Mouse (Mus musculus) cerebellum, postnatal 4 days (tissue): Measurements from ENCODE around the gene Gm45713.
"Not testable (repeated sequence)": the region's sequence is repeated elsewhere in the genome, so short reads cannot be mapped to it uniquely, and the experiment has no call there.

ENCODE experiments used
- DNase-seq, 2 experiments: peaks; one replicate each; pipeline ENCODE4 v3.0.0; 2022; ENCODE audit warnings: low spot score in 2 of 2, mixed read lengths in 1 of 2

Gm45713 gene

DNA sequence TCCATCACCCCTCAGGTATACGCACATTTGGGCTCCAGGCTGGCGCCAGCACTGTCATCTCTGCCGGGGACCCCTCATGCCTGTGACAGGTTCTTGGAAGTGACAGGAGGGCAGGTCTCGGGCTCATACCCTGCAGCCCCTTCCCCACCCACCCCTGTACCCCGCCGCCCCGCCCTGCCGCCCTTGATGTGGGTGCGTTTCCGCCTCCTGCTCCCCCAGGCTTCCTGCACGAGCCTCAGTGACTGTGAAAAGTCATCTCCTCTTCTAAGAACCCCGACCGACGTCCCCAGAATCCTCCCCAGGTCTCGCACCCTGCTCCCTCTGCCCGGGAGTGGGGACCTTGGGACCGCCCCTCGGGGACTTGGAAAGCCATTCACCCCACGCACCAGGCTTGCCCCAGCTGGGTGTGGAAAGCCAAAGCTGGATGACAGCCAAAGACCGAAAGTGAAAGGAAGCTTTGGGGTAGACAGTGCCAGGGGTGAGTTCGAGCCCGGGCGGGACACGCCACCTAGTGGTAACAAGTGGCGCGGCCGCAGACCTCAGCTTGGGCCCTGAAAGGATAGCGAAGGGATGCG is at the start of gene Gm45713, which contains the start of gene Flt3l:
Gm45713 (minus strand) TSS at position 239 of the 575 bp plus-strand sequence.
Flt3l (minus strand) TSS at position 440 of the 575 bp plus-strand sequence.
- peak; percentile 78 to 91 for DNase-seq

DNA sequence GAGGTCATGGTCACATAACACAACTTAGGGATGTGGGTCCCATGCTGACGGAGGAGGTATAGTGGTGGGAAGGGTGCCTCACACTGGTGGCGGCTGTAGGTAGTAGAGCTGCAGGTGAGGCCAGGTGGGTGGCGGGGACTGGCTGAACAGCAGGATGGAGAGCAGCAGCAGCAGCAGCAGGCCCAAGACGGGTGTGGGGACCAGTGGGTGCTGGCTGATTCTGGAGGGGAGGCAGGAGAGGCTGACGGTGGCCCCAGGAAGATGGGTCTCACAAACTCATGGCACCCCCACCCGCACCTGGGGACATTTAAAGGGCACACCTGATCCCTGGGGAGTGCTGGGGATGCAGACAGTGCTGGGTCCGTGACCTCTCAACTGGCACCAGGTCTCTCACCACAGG is 47.6 kb upstream of the Gm45713 start:
- no peak for DNase-seq

DNA sequence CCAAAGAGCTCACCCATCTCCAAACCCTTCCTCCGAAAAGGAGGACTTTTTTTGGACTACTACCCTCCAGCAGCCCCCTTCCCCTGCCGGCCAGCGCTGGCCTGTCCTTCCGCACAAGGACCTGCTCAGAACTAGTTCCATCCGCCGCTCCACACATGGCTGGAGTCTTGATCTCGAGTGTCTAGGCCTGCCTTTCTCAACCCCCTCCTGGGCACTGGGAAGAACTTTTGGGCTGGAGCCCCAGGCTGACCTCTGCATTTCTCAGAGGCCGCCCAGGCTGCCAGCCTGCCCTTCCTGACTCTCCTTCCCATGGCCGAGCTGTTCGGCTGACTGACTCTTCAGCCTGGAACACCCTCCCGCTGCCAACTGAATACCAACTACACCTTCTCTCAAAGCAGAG is 46.6 kb upstream of the Gm45713 start:
- no peak for DNase-seq

DNA sequence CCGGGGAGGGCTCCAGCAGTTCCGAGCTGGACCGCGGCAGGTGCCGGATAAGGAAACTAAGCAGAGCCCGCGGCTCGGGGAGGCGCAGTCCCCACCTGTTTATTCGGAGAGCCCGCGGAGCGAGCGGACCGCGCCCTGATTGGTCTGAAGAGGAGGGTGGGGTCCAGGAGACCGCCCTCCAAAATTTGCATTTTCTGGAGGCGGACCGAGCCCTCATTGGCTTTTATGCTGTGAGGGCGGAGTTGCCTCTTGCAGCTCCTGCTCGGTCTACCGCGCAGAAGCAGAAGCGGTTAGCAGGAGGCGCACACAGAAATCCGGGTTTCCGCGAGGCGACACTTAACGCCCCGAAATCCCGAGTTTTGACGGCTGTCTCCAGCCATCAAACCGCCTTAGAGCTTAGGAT is 46.2 kb upstream of the Gm45713 start:
- DNase-seq, result peak; percentile 52 to 71

DNA sequence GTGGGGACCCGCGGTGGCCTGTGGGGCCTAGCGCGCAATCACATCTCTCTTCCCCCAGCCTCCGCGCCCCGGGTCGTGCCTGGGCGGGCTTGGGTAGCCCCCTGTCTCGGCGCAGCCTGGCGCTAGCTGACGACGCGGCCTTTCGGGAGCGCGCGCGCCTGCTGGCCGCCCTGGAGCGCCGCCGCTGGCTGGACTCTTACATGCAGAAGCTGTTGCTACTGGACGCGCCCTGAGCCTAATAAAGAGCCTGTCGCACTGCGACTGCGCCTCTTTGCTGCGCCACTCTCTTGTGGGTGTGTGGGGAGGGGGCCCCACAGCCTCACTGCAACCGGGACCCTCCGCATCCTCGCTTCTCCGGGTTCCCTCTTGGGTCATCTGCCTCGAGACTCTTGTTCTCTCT is 45.5 kb upstream of the Gm45713 start:
- no peak for DNase-seq

DNA sequence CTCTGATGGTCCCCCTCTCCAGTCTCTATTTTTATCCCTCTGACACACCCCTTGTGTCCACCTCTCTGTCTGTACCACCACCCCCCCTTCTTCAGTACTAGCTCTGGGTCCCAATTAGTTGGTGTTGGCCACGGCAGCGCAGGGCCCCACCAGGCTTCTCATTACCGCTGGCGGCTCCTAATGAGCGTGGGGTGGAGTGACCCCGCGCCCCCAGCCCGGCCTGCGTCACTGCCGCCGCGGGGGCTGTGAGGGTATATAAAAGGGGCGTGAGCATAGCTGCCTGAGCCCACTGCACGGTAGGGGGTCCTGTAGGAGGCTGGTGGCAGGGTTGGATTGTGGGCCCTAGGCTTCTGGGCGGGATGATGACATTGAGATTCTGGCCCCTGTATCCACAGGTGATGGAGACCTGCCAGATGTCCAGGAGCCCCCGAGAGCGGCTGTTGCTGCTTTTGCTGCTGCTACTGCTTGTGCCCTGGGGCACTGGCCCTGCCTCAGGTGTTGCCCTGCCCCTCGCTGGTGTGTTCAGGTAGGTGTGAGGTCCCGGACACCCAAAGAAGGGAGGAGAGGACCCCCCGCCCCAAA is 45.0 kb upstream of the Gm45713 start, which contains the start of gene Pth2:
Pth2 (plus strand) TSS at position 100 of the 582 bp plus-strand sequence.
- no peak for DNase-seq

DNA sequence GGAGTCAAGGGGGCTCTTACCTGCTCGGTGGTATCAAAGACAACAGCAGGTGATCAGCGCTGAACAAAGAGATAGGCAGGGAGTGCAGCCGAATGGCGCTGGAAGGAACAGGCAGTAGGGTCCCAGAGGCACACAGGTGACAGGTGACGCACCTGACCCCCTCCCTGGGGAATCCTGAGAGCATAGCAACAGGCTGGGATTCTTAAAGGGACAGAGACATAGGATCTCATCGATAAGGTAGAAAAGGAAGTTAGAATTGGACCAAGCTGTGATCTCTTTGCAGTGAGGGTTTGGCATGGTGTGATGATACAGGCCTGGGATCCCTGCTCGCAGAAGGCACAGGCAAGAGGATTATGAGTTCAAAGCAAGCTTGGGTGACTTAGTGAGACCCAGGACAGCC is 43.4 kb upstream of the Gm45713 start, which contains the start of gene Gfy:
Gfy (minus strand) TSS at position 101 of the 400 bp plus-strand sequence.
- DNase-seq, result no peak

DNA sequence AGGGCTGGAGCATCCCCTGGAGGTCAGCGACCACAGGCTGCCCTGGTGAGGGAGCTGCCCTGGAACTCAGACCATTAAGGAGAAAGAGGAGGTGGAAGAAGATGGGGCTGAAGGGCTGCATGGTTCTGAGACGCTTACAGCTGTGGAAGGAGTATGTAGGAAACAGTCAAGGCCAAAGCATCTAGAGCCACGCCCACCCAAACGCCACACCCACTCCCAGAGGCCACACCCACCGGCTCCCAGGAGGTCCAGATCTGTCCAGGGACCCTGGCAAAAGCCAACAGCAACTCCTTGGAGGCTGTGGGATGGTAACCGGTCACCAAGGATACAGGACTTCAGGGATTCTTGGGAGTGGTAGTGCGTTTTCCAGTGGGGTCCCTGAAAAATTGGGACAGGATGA is 42.5 kb upstream of the Gm45713 start:
- DNase-seq, result no peak

DNA sequence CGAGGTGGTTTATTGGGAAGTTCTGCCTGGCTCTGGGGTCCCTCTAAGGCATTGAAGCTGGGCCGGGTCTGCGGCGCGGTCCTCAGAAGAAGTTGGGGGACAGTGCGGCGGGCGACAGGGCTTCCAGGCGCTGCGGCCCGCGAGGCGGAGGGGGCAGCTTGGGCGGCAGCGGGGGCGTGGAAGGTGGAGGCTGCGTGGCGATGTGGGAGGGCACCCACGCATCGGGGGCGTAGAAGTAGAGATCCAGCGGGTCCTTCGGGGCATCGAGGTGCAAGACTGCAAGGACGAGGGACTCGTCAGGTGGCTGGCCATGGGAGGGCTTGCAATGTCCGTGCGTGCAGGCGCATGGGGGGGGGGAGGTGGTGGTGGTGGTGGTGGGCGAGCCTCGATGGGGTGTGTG is 40.3 kb upstream of the Gm45713 start:
- DNase-seq, result no peak

DNA sequence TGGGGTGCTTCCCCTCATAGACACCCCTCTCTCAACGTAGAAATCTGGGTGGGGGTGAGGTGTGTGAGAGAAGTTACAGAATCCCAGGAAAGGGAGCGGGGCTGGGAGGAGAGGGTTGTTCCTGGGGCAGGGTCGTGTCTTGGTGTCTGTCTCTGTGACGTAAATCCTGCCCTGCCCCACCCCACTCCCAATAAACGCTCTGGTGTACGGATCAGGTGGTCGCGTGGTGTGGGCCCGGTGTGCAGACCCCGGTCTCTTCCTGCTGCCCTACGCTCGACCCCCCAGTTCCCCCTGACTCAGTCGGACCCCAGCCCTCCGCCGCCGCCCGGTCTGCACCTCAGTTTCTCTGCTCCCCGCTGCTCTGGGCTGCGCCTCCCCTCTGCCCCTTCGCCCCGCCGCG is 39.9 kb upstream of the Gm45713 start:
- DNase-seq, result no peak

DNA sequence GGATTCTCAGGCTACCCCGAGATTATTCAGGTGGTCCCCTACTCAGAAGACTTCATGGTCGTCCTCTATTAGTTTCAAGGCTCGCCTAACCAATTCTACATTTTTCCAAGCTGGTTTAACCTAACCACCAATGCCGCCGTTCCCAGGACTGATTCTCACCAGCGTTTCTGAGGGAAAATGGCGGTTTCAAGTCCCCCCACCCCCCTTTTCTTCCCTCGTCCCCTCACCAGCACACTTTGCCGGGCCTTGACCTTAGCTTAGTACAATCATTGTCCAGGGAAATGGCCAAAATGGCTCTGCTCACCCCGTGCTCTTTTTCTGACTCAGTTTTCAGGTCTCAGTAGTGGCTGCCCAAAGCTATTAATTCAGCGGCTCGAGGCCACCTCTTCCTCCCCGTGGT is 39.4 kb upstream of the Gm45713 start:
- no peak for DNase-seq

DNA sequence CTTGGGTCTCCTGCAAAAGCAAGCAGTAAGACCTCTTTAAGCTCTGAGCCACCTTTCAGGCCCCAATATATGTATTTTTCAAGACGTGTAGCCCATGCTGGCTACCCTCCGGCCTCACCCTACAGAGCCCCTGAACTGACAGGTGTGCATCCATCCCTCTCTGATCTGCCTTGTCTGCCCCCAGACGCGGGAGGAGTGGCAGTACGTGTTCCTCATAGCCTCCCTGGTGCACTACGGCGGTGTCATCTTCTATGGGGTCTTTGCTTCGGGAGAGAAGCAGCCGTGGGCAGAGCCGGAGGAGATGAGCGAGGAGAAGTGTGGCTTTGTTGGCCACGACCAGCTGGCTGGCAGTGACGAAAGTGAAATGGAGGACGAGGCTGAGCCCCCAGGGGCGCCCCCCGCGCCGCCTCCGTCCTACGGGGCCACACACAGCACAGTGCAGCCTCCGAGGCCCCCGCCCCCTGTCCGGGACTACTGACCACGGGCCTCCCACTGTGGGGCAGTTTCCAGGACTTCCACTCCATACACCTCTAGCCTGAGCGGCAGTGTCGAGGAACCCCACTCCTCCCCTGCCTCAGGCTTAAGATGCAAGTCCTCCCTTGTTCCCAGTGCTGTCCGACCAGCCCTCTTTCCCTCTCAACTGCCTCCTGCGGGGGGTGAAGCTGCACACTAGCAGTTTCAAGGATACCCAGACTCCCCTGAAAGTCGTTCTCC is 38.7 kb upstream of the Gm45713 start:
- no peak for DNase-seq

DNA sequence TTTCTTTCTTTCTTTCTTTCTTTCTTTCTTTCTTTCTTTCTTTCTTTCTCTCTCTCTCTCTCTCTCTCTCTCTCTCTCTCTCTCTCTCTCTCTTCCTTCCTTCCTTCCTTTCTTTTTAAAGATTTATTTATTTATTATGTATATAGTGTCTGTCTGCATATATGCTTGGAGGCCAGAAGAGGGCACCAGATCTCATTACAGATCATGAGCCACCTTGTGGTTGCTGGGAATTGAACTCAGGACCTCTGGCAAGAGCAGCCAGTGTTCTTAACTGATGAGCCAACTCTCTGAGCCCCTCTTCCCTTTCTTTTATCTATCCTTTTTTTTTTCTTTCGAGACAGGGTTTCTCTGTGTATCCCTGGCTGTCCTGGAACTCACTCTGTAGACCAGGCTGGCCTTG is 37.7 kb upstream of the Gm45713 start:
- DNase-seq, result not testable (repeated sequence)

DNA sequence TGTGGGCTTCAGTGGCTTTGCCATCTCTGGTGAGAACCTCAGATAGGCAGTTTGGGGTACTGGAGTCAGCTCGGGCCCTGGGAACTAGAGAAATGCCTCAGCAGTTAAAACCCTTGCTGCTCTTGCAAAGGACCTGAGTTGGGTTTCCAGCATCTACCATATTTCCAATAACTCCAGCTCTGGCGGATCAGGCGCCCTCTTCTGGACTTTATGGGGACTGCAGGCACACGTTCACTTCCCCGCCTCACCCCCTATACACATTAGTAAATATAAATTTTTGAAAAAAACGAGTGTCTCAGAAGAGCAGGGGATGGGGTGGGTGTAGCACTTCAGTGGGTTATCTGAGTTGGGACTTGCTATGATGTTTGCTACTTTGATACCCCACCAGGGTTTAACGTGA is 36.9 kb upstream of the Gm45713 start:
- DNase-seq, result no peak

DNA sequence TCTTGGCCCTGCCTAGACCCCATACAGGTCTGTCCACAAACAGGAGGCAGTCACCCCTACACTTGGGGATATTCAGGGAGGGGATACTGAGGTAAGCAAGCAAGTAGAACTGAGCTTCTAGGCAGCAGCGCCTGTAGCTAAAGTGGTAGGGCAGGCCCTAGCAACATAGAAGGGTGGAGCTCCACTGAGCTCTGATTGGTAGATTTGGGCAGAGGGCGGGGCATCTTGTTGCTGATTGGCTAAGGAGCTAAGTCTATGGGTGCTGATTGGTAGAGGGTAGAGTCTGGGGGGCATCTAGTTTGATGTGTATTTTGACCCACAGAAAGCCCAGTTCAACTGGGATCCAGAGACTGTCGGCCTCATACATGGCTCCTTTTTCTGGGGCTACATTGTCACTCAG is 33.5 kb upstream of the Gm45713 start:
- DNase-seq, result no peak

DNA sequence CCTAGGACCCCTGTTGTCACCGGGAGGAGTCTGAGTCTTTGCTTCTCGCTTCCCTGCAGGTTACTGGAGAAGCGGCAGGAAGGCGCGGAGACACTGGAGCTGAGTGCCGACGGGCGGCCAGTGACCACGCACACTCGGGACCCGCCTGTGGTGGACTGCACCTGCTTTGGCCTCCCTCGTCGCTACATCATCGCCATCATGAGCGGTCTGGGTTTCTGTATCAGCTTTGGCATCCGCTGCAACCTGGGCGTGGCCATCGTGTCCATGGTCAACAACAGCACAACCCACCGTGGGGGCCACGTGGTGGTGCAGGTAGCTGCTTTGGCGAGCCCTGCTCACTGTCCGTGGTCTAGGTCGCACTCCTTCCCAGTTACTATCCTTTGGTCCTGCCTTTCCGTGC is 32.6 kb upstream of the Gm45713 start:
- DNase-seq, result no peak

DNA sequence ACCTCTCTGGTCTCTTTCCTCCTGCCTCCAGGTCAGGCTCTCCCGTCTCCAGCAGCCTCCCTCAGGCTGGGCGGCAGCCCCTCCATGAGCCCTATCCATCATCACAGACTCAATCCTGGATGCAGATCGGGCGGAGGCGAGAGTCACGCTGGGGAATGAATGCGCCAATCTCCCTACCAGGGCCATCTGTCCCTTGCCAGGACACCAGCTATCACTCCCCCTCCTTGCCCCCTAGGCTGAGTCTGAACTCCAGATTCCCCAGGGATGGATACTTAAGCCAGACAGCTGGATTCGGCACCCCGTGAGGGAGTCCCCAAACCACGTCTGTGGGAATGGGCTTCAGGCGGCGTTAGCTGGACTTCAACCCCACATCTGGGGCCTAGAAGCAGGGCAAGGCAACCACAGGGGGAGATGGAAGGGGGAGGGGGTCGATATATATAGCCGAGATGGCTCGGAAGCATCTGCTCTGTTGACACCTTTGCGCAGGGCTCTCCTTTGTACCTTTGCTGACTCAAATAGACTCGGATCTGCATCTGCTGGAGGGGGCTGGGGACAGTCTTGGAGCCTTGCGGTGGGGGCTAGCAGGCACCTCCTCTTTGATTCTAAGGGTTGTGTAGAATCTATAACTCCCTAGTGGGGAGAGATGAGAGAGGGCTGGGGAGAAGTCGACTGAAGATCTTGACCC is 31.9 kb upstream of the Gm45713 start:
- no peak for DNase-seq

DNA sequence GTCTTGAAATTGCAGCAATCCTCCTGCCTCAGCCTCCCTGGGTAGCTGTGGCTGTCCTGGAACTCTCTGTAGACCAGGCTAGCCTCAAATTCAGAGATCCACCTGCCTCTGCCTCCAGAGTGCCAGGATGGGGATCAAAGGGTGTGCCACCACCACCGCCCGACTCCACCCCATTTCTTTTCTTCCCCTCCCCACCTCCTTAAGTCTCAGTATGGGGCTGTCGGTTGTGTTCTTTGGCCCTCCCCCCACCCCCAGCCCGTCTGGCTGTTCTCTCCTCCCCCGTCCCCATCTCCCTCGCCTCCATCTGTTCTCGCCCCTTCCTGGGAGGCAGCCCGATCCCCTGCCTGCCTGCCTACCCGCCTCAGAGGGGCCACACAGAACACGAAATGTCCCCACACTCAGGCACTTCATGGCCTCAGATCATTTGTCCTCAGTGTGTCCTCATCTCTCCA is 30.9 kb upstream of the Gm45713 start:
- DNase-seq, result no peak

DNA sequence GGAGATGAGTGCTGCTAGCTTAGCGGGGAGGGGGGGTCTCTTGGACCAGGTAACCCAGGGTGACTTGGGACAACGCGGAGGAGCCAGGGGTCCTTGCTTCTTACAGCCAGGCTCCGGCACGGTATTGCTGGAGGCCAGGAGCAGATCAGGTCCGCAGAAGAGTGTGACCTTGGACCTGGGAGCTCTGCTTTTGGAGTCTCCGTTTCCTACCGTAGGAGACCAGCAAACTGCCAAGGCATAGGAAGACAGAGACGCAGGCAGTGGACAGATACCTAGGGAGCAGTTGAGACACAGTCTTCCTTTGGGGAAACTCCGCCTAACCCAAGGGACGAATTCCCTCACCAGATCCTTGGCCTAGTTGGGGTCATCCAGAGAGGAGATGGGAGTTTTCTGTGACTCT is 29.7 kb upstream of the Gm45713 start:
- no peak for DNase-seq

DNA sequence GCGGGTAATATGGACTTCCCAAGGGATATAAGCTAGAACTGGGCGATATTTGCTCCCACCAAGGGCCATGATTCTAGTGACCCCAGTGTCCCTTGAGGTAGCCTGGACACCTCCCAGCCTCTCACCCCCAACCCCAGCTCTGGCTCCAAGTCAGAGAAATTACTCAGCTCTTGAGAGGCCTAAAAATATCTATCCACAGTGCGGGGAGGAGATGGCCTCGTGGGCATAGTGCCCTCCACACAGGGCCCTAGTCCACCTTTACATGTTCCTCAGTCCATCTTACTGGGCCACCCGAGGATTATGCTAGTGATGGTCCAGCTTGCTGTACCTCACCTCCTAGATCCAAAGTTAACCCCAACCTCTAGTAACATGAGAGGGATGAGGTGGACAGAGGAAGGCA is 28.8 kb upstream of the Gm45713 start:
- no peak for DNase-seq

DNA sequence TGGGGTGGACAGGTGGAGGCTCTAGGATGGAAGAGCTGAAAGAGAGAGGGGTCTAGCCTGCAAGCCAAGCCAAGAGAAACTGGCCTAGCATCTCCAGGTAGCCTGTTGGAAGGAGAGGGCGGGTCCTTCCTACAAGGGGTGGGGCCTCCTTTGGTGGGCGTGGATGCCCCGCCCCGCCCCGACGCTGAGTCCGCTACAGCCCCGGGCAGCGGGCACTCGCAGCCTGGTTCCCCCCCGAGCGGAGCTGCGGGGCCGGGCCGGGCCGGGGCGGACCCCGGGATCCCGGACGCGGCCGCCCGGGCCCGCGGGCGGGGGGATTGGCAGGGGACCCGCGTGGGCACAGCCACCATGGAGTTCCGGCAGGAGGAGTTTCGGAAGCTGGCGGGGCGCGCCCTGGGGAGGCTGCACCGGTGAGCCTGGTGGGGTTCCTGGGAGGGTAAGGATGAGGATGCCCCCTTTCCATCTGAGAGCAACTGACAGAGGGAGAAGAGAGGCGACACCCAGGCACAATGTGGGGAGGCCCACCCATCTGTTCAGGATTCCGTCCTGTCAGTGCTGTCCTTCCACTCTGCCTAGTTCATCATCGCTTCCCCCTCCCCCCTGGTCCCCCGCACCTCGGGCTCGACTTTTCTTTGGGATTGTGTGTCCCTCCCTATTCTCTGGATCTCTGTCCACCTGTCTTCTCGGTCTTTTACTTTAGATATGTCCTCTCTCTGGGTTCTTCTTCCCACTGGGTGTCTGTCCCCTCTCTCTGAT is 27.9 kb upstream of the Gm45713 start, which contains the start of gene Slc17a7:
Slc17a7 (plus strand) TSS at position 215 of the 756 bp plus-strand sequence.
- DNase-seq, result no peak
